Mouse (Mus musculus) cerebellum, adult 11 months (tissue): Measurements from ENCODE around the gene Emc7.
A peak's percentile ranks its signal among the peaks of the same experiment; 100 is the strongest.
"Not testable (repeated sequence)": the region's sequence is repeated elsewhere in the genome, so short reads cannot be mapped to it uniquely, and the experiment has no call there.

ENCODE experiments used
- DNase-seq: peaks from one replicate; pipeline ENCODE4 v3.0.0; 2022

Gene Emc7

GRCm38 (mm10) chr2:112454862-112455564 lies at the start of gene Emc7:
Emc7 (plus strand) TSS chr2:112454997.
- peak; percentile 94 for DNase-seq

DNA sequence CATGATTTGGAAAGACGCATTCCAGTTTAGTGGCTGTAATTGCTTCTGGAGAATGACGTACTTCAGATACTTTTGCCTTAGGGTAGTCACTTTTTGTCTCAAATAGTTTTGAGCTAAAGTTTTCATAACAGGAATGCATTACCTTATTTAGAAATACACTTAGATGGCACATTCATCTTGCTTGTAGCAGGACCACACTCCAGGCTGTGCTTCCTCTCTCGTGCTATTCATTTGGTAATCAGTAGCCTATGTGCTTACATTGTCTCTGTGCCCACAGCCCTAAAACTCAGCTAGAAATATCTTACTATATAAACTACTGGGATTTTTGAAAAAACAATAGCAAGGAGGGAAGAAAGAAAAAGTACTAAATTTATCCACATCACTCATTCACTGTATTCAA lies 47.8 kb upstream of the Emc7 start:
- DNase-seq, result no peak

DNA sequence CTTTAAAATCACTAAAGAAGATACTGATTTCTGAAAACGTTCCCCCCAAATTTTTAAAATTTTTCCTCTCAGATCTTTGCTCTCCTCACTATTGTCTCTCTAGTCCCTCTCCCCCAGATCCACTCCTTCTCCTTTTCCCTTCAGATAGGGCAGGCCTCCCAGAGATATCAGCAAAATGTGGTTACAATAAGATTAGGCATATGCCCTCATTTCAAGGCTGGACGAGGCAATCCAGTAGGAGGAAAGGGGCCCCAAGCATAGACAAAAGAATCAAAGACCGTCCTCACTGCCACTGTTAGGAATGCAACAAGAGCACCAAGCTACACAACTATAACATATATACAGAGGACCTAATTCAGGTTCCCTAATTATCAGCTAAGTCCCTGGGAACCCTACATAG lies 29.5 kb upstream of the Emc7 start:
- DNase-seq, result no peak

DNA sequence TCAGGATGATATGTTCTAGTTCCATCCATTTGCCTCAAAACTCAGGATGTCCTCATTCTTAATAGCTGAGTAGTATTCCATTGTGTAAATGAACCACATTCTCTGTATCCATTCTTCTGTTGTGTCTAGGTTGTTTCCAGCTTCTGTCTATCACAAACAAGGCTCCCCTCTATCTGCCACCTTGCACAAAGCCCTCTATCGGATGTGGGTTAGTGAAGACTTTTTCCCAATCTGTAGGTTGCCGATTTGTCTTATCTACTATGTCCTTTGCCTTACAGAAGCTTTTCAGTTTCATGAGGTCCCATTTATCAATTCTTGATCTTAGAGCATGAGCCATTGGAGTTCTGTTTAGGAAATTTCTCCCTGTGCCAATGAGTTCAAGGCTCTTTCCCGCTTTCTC lies 26.3 kb upstream of the Emc7 start:
- not testable (repeated sequence) for DNase-seq

- DNase-seq, result no peak
These were observed 25.1 kb upstream of the Emc7 start for GRCm38 (mm10) chr2:112429665-112430064.

- no peak for DNase-seq
These were observed 24.4 kb upstream of the Emc7 start for GRCm38 (mm10) chr2:112430403-112430802.

- DNase-seq, result no peak
These were observed 22.3 kb upstream of the Emc7 start for GRCm38 (mm10) chr2:112432523-112432922.

GRCm38 (mm10) chr2:112433359-112433758 lies 21.4 kb upstream of the Emc7 start:
- no peak for DNase-seq

DNA sequence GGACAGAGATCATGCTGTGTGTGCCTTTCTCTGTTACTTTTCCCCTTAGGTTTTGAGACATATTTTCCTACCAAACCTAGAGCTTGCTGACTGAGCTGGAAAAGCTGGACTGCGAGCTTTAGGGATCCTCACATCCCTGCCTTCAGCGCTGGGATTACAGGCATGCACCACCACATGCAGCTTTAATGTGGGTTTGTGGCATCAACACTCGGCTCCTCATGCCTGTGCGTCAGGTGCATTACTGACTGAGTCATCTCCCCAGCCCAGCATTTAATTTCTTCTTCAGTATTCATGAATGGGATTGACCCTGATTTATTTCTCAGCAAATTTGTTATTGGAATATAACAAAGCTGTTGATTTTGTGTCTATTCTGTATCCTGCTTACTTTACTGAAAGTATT lies 18.5 kb upstream of the Emc7 start:
- no peak for DNase-seq

DNA sequence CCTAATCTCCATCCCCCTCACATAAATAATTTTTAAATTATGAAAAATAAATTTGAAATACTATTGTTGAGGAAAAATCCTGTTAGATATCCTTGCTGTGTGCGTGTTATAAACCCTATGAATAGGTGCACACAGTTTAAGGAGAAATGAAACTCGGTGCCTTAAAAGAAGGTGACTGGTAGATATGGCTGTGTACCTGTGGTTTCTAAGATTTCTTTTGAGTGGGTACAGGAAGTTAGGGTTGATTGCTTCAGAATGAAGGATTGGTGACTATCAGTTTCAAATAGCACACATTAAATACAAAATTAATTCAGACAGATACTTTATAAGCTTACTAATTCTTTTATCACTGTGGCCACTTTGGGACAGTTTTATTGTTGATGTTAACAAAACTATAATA lies 17.2 kb upstream of the Emc7 start:
- DNase-seq, result no peak

GRCm38 (mm10) chr2:112443491-112443890 lies 11.3 kb upstream of the Emc7 start:
- no peak for DNase-seq

GRCm38 (mm10) chr2:112445511-112445910 lies 9.3 kb upstream of the Emc7 start:
- DNase-seq, result no peak

DNA sequence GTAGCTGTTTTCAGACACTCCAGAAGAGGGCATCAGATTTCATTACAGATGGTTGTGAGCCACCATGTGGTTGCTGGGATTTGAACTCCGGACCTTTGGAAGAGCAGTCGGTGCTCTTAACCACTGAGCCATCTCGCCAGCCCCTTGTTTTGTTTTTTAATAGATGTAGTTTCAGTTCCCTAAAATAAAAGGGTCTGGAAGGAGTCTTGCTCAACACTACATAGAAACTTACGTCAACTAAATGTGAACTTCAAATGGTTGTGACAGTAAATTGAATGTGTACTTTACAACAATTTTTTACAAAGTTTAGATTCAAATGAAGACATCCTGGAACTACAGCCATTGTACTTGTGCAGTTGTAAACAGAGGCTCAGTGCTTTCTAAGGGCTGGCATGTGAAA lies 6.8 kb upstream of the Emc7 start:
- not testable (repeated sequence) for DNase-seq

DNA sequence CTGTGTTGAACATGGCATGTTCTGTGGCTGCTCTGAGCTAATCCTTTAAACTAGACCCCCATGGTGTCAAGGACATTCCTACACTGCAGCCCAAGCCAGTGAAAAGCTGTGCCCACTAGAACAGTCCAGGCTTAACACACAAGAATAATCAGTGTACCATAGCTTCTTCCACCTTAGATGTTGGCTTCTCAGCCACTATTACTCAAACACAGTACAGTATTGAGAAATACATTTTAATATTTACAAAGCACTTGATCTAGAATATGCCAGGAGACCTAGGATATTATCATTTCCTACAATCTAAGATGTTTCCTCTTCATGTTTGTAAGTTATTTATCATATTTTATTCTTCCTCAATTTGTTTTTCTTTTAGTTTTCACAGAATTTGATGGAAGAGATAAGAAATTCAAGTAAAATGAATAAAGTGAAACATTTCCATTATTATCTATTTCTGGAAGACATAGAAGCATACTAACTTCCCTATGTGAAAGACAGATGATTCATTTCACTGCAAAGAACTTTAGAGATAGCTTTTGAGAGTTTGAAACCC lies 6.2 kb upstream of the Emc7 start:
- no peak for DNase-seq

DNA sequence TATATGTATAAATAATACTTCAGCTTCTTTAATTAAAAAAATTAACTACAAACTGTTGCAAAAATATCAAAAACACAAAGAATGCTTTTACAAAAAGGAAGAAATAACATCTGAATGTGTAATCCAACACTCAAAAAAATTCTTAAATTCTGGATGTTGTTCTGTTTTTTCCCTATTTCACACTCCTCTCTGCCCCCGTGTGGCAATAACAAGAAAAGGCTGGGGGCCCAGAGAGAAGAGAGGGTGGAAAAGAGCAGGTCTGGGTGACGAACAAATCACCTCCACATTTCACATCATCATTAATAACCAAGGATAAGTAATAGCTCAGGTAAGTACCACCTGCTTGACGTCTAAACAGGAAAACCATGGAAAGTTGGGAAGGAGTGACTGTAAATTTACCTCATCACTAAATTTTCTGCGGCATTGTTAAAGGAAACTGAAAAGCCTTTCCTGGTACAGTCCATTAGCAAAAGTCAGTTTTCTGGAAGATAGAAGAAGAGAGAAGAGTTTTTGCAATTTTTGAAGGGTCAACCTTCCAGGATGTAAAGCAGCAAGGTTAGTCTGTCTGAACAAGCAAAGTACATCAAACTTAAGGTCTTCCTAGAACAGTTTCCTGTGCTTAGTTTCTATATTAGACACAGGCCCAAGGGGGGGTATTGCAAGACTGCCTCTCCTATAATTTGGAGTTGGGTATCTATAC lies 5.0 kb upstream of the Emc7 start:
- DNase-seq, result no peak

DNA sequence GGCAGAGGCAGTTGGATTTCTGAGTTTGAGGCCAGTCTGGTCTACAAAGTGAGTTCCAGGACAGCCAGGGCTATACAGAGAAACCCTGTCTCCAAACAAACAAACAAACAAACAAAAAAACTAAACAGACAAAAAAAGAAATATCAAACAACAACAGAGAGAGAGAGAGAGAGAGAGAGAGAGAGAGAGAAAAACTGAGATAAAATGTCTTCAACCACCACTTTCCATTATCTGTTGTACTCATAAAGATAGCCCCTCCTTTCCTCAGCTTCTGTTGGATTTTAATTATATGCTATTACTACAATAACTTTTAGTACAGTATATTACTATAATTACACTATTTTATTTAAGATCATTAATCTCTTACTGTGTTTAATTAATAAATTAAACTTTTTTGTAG lies 2.3 kb upstream of the Emc7 start:
- not testable (repeated sequence) for DNase-seq

DNA sequence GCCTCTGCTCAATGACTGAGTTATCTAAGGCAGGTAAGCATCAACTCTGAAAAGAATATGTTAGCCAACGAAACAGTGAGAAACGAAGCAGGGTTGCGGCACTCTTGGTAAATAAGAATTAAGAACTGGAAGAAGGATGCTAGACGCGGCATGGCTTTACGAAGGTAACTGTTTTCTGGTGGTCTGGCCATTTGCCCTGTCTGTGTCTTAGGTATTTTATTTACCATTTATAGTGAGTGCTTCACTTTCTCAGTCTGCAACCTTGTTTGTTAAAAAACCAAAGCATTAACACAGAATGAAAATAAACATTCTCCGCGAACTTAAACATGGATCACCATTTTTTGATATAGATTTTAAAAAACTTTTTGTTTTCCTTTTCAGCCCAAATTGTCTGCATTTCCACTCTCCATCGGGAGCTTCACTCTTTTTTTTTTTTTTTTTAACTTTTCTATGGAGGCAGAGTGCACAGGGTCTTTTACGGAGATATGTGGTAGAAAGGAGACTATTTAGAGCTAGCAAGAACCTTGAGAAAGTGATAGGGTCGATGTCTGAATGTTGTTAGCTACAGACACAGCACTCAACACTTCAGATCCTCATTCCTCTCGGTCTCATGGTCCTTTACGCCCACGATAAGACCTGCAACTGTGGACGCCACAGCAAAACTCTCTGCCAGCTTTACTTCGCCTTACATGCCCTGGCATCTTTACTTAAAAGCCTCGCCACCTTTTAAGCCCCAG lies 504 bp upstream of the Emc7 start:
- DNase-seq, result no peak

- DNase-seq, result no peak
These were observed 5.8 kb downstream of the Emc7 start for GRCm38 (mm10) chr2:112460557-112460956.

GRCm38 (mm10) chr2:112469542-112469941 lies 14.7 kb downstream of the Emc7 start:
- no peak for DNase-seq

- no peak for DNase-seq
These were observed 16.2 kb downstream of the Emc7 start for GRCm38 (mm10) chr2:112470961-112471381.

- no peak for DNase-seq
These were observed 17.3 kb downstream of the Emc7 start for GRCm38 (mm10) chr2:112472076-112472475.

DNA sequence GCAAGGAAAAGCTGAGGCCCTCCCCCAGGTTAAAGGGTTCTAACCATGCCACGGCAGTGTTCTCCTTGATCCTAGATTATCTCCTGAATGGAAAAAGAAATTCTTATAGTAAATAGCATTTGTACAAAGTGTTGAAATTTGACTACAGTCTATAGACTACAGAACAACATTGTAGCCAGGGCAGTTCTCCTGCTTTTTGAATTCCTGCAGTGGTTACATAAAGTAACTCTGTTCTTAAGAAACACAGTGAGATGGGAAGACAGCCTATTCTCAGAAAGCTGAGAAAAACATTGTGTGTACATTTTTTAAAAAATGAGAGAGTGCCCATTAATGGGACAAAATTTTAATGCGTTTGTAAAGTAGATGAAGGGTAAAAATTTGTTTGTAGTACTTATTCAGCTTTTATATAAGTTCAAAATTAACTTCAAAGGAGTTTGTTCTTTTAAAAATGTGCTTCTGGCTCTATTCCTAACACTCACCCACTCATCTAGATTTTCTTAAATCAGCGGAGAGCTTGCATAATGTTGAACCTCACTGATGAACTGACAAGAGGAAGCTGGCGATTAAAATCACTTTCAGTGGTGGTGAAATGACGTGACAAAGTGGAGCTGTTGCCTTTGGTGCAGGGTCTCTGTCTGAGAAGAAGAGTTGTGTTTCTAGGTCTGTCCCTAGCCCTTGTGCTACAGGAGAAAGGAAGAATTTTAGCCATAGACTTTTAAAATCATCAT lies 20.4 kb downstream of the Emc7 start:
- DNase-seq, result no peak

- DNase-seq, result no peak
These were observed 21.8 kb downstream of the Emc7 start for GRCm38 (mm10) chr2:112476554-112476953.
